Mouse (Mus musculus): ENCODE measurements around the gene Caap1. TPM values are rescaled to one million over a fixed set of nuclear protein-coding genes. Genes with fewer than 3 reads are reported as not detected.

The Caap1 gene
- total and polyA plus RNA-seq, 2 experiments from 2014 or later = 11.4 to 12.3 TPM

GRCm38 (mm10) chr4:94592709-94593108 is 36.1 kb upstream of the Caap1 start:
- Histone ChIP-seq H3K9ac (no peak overlapping the region), H3K36me3 (ENCODE audit: insufficient read depth) (no peaks in the 10 kb centered on the region), H3K27me3 (ENCODE audit: insufficient read depth, low read length) (no peaks in the 10 kb centered on the region), H3K4me3 (ENCODE audit: low read depth, low read length) (no peak overlapping the region), H3K27ac (ENCODE audit: low read depth, low read length) (no peak overlapping the region), H3K9me3 (ENCODE audit: low read length) (no peaks in the 10 kb centered on the region), H3K4me1 (ENCODE audit: insufficient read depth) (no peaks in the 10 kb centered on the region), H3K4me2 (ENCODE audit: low read depth) (no peak overlapping the region)
- no peak for TF ChIP-seq CTCF (IDR thresholded peaks at IDR 0.05; ENCODE audit: low read depth)
- ATAC-seq (no peak), DNase-seq (no peak)

- no peak for TF ChIP-seq CTCF (IDR thresholded peaks at IDR 0.05; ENCODE audit: low read depth)
- ATAC-seq (no peak), DNase-seq (no peak)
- Histone ChIP-seq H3K4me1 (ENCODE audit: insufficient read depth) (no peaks in the 10 kb centered on the region), H3K9me3 (ENCODE audit: low read length) (no peaks in the 10 kb centered on the region), H3K36me3 (ENCODE audit: insufficient read depth) (no peaks in the 10 kb centered on the region), H3K9ac (no peak overlapping the region), H3K4me3 (ENCODE audit: low read depth, low read length) (no peak overlapping the region), H3K4me2 (ENCODE audit: low read depth) (no peak overlapping the region), H3K27me3 (ENCODE audit: insufficient read depth, low read length) (no peaks in the 10 kb centered on the region), H3K27ac (ENCODE audit: low read depth, low read length) (no peak overlapping the region)
- 77% methylated on average over 4 of the region's 4 CpGs for WGBS
These were observed 35.3 kb upstream of the Caap1 start for GRCm38 (mm10) chr4:94591765-94592381.

- 91% methylated on average over 4 of the region's 4 CpGs for WGBS
- TF ChIP-seq CTCF (IDR thresholded peaks at IDR 0.05; ENCODE audit: low read depth) = no peak
- no peak for DNase-seq
- Histone ChIP-seq H3K27ac (ENCODE audit: low read depth, low read length) (no peak overlapping the region), H3K9ac (no peak overlapping the region), H3K4me3 (ENCODE audit: low read depth, low read length) (no peak overlapping the region), H3K9me3 (ENCODE audit: low read length) (no peaks in the 10 kb centered on the region), H3K4me1 (ENCODE audit: insufficient read depth) (no peaks in the 10 kb centered on the region), H3K4me2 (ENCODE audit: low read depth) (no peak overlapping the region), H3K27me3 (ENCODE audit: insufficient read depth, low read length) (no peaks in the 10 kb centered on the region), H3K36me3 (ENCODE audit: insufficient read depth) (peaks cover 30% of the 10 kb centered on the region)
- no peak for ATAC-seq
These were observed 16.1 kb upstream of the Caap1 start for GRCm38 (mm10) chr4:94572677-94573076.

DNA sequence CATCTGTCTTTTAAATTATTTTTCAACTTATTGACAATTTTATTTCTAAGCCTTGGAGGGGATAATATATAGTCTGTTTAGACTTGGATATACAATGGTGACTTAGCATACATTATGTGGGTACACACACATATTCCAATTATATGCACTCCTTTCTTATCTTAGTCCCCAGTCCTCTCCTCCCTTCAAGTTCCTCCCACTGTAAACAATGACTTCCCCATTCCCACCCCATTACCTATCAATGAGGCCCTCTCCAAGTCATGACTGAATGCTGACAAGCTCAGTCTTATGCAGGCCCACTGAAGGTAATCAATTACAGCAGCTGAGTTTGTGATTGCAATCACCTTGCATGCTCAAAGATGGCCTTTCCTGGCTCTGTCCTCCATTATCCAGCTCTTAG is 7.7 kb upstream of the Caap1 start:
- Histone ChIP-seq H3K4me3 (ENCODE audit: low read depth, low read length) (no peak overlapping the region), H3K36me3 (ENCODE audit: insufficient read depth) (0 out of 2 replicates have a peak, but pooled peaks cover 2% of the 10 kb centered on the region), H3K4me1 (ENCODE audit: insufficient read depth) (no peaks in the 10 kb centered on the region), H3K4me2 (ENCODE audit: low read depth) (no peak overlapping the region), H3K9me3 (ENCODE audit: low read length) (no peaks in the 10 kb centered on the region), H3K9ac (no peak overlapping the region), H3K27me3 (ENCODE audit: insufficient read depth, low read length) (no peaks in the 10 kb centered on the region), H3K27ac (ENCODE audit: low read depth, low read length) (no peak overlapping the region)
- DNase-seq (no peak), ATAC-seq (no peak; the same call in 1 of the 2 replicates)
- TF ChIP-seq CTCF (IDR thresholded peaks at IDR 0.05; ENCODE audit: low read depth) = no peak

DNA sequence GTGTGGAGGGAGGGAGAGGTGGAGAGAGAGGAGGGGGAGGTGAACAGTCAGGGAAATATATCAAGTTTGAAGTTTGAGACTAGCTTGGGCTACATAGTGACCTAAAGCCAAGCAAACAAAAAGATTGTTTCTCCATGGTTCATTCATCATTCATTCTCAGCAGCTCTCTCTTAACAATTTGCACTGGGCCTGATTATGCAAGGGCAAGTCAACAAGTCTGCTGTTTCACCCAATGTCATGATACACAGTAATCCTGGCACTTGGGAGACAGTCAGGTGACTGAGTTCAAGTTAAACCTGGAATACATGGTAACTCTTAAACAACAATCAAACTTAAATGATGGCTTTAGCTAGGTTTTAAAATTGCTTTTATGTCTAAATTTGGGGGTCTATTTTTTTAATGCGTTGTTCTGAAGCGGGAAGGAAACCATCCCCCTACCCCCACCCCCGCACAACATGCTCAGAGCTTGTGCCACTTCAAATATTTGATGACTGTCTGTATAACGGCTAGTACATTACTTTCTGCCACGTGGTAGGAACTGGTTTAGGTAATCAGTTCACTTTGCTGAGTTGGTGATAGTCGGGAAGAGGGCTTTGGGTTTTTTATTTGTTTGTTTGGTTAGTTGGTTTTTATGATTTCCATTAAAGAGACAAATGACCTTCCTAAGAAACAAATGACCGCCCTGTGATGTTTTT is 5.5 kb upstream of the Caap1 start:
- Histone ChIP-seq H3K36me3 (ENCODE audit: insufficient read depth) (no peaks in the 10 kb centered on the region), H3K9ac (no peak overlapping the region), H3K9me3 (ENCODE audit: low read length) (no peaks in the 10 kb centered on the region), H3K27ac (ENCODE audit: low read depth, low read length) (no peak overlapping the region), H3K27me3 (ENCODE audit: insufficient read depth, low read length) (no peaks in the 10 kb centered on the region), H3K4me2 (ENCODE audit: low read depth) (no peak overlapping the region), H3K4me3 (ENCODE audit: low read depth, low read length) (no peak overlapping the region), H3K4me1 (ENCODE audit: insufficient read depth) (no peaks in the 10 kb centered on the region)
- ATAC-seq = no peak
- 80% methylated on average over 7 of the region's 7 CpGs for WGBS
- no peak for TF ChIP-seq CTCF (IDR thresholded peaks at IDR 0.05; ENCODE audit: low read depth)
- no peak for DNase-seq

DNA sequence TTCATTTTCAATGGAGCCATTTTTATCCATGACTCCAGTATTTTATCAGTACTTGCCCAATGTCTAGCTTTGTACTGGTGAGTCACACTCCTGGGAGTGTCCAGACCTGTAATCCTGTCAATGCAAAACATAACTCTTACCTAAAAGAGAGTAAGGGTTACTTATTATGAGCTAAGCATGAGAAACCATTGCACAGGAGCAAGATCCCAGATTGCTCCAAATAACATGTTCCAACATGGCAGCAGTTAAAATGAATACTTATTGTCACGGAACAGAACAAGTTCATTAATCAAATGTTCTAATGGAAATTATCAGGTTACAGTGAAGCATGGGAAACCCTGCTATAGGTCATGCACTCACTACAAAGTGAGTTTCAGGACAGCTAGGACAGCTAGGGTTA is 3.7 kb upstream of the Caap1 start:
- 91% methylated on average over 1 of the region's 1 CpGs for WGBS
- Histone ChIP-seq H3K9me3 (ENCODE audit: low read length) (no peaks in the 10 kb centered on the region), H3K4me3 (ENCODE audit: low read depth, low read length) (no peak overlapping the region)

DNA sequence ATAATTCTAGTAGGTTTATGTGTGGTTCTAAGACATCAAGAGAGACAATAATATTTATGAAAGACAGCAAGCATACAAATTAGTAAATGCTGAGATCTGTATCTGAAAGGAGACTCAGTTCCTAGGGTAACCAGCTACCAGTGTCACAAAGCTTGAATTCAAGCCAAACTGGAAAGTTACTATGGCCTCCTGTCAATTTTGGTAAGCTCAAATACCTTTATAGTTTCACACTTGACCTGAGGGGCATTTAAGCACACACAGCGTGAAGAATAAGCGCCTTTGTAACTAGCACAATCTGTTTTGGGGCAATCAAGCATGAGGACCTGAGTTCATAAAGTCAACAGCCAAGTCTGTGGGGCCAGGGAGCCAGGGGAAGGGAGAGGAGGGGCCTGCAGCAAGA is 2.7 kb upstream of the Caap1 start:
- Histone ChIP-seq H3K4me1 (ENCODE audit: insufficient read depth) (peaks cover 9% of the 10 kb centered on the region; the same call in 1 of the 2 replicates), H3K4me3 (ENCODE audit: low read depth, low read length) (no peak overlapping the region), H3K27ac (ENCODE audit: low read depth, low read length) (no peak overlapping the region), H3K9me3 (ENCODE audit: low read length) (no peaks in the 10 kb centered on the region), H3K36me3 (ENCODE audit: insufficient read depth) (no peaks in the 10 kb centered on the region), H3K9ac (no peak overlapping the region), H3K27me3 (ENCODE audit: insufficient read depth, low read length) (no peaks in the 10 kb centered on the region), H3K4me2 (ENCODE audit: low read depth) (no peak overlapping the region)
- TF ChIP-seq CTCF (IDR thresholded peaks at IDR 0.05; ENCODE audit: low read depth) = no peak
- DNase-seq (no peak), ATAC-seq (no peak)
- 36% methylated on average over 2 of the region's 2 CpGs for WGBS

More for the DNA sequence above, 3.7 kb upstream of the Caap1 start:
- H3K9ac ChIP-seq = no peak overlapping the region
- H3K27ac ChIP-seq (ENCODE audit: low read depth, low read length) = no peak overlapping the region
- H3K27me3 ChIP-seq (ENCODE audit: insufficient read depth, low read length) = no peaks in the 10 kb centered on the region
- no peak for TF ChIP-seq CTCF (IDR thresholded peaks at IDR 0.05; ENCODE audit: low read depth)
- H3K4me2 ChIP-seq (ENCODE audit: low read depth) = no peak overlapping the region
- 0 out of 2 replicates have a peak, but pooled peaks cover 5% of the 10 kb centered on the region for H3K4me1 ChIP-seq (ENCODE audit: insufficient read depth)
- DNase-seq = no peak
- no peaks in the 10 kb centered on the region for H3K36me3 ChIP-seq (ENCODE audit: insufficient read depth)
- ATAC-seq = no peak
